Mouse (Mus musculus) cerebellum, postnatal 36 days (tissue): Measurements from ENCODE around the gene Dcaf17.

Experiments
- DNase-seq, 2 experiments: peaks; one replicate each; pipeline ENCODE4 v3.0.0; 2021 to 2022; ENCODE audit warnings: mixed read lengths in 2 of 2

The Dcaf17 gene

DNA sequence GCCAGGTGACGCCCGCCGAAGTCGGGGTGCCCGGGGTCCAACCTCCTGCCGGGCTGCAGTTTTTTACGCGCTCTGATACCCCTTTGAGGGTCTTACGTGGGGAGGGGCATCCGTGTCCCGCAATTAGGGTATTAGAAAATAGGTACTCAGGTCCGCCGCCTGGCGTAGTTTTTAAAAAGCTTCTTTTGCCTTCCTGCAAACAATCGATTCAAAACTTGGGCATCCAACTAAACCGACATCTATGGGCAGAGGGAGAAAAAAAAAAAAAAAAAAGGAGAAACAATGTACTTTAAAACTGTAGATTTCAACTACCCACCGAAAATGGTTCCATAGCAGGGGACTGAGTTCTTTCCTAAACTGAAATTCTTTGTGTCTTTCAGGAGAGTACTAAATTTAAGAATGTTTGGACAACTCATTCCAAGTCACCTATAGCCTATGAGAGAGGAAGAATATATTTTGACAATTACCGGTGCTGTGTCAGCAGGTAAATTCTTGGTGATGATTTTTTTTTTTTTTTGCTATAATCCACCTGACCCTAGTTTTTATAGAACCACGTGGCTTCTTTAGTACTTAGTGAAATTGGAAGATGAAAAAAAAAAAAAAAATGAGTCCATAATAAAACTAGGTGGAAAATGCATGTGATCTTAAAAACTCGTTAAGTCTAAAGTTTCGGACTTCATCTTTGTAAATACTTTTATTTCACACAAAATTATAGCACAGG, 1.1 kb downstream of the Dcaf17 start:
- no peak for DNase-seq

DNA sequence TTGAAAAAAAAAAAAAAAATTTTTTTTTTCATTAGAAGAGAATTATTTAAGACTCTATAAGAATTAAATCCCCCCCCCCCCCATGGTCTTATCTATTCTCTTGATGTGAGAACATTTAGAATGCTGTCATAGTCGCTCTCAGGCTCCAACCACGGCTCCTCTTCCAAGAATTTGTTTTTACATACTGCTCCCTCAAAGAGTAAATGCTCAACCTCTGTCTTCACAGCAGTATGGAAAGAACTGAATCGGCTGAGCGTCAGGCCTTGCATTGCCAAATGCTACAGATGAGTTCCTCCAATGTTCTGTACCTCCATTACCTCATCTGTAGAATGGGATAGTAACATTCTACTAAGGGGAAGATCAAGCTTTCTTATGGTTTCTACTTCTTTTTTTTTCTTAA, 16.5 kb downstream of the Dcaf17 start:
- no peak for DNase-seq

- no peak for DNase-seq
These were observed 18.2 kb downstream of the Dcaf17 start for GRCm38 (mm10) chr2:71073330-71073729.

DNA sequence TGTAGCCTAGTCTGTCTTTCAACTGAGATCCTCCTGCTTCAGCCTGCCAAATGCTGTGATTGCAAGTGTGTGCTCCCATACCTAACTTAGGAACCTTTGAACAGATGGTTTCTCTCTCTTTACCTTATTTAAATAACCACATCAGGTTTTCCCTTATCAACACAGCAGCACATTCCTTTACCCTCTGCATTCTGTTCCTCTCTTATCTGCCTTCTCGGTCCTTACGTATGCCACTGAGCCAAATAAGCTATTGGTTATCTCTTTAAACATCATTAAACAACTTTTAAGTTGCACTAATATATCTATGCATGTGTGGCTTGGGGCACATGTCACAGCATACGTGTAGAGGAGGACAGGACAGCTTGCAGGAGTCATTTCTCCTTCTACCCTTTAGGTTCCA, 18.7 kb downstream of the Dcaf17 start:
- no peak for DNase-seq

DNA sequence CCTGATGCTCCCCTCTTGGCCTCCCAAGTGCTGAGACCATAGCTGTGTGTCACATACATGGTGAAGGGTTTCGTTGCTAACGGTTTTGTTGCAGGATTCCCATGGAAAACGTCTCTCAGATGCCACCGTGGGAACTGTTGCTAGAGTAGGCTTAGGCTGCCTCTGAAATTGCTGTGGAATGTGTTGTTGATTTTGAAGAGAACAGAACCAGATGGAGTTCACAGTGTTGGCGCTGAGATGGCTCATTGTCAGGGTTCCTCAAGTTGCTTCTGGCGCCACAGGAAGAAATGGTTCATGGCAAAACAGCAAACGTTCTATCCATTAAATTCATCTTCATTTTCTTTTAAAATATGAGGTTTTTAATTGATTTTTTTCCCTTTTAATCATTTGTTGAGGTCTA, 27.3 kb downstream of the Dcaf17 start:
- DNase-seq = no peak

- no peak for DNase-seq
These were observed 28.5 kb downstream of the Dcaf17 start for GRCm38 (mm10) chr2:71083454-71084193.

DNA sequence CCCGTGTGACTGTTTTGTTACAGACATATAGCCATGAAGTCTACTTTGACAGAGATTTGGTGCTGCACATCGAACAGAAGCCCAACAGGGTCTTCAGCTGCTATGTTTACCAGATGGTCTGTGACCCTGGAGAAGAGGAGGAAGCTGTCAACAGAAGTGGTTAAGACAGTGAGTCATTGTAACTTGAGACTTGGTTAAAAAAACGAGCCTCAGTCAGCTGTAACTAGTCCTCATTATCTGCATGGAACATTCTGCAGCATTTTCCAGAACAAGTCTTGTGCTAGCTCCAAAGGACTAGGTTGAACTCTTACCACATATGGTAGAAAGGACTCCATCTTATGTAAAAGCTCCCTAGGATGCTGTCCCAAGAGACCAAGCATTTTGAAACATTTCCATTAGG, 34.6 kb downstream of the Dcaf17 start:
- DNase-seq = no peak

- no peak for DNase-seq
These were observed 35.7 kb downstream of the Dcaf17 start for GRCm38 (mm10) chr2:71090660-71091445.

GRCm38 (mm10) chr2:71096170-71096569, 41.0 kb downstream of the Dcaf17 start:
- no peak for DNase-seq

DNA sequence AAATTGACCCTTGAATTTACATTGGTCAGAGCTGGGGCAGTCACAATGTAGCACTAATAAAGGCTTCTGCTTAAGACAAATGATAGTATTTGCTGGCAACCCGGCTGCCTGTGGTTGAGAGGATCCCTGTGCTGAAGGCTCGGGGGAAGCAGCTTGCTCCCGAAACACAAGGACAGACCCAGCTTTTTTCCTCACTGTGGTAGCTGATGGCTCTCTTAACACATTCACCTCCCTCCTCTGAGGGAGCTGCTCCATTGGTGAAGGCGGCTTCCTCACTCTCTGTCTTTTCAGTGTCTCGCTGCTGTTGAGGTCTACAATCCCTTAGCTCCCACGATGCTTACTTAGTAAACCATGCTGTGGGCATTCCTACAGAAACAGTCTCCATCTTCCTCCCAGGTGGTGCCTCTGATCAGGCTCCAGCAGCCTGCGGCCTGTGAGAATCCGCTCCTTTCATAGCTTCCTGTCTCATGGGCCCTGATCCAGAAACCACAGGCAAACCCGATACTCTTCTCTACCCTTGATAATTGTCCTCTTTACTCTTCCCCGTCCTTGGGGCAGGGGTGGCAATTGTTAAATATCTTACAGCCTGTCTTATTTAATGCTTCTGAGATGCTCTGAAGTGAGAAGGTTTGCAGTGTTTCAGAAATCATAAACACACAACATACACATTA, 47.6 kb downstream of the Dcaf17 start:
- no peak for DNase-seq

DNA sequence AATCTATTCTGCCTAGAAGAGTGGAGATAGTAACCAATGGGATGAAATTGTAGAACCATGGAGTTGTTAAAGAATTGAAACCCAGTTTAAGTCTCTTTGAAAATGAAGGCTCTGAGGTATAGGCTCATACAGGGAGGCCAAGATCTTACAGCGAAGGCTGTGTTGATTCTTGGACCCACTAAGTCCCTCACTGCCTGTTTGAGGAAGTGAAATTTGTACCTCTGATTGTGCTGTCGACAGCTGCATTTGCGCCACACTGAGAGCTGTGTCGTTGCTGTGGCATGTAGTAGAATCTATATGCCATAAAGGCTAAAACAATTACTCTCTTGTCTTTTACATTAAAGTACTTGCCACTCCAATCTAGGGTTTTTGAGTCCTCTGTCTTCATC, 48.2 kb downstream of the Dcaf17 start:
- DNase-seq = no peak

- DNase-seq = no peak
These were observed 49.6 kb downstream of the Dcaf17 start for GRCm38 (mm10) chr2:71104696-71105095.

GRCm38 (mm10) chr2:71105469-71106215, 50.5 kb downstream of the Dcaf17 start:
- no peak for DNase-seq

- DNase-seq = no peak
These were observed 52.1 kb downstream of the Dcaf17 start for GRCm38 (mm10) chr2:71107225-71107624.

DNA sequence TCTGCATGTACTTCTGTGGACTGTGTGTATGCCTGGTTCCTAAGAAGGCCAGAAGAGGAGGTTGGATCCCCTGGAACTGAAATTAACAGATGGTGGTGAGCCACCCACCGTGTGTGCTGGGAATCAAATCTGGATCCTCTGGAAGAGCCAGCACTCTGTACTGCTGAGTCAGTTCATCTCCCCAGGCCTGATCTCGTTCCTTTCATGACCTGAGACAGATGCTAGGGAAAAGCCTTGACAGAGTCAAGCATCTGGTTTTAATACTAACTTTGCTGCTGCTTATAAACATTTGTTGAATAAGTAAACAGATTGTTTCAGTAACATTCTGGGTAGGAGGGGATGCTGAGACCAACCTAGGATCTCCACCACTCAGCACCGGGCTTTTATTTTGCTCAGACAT, 53.4 kb downstream of the Dcaf17 start:
- DNase-seq = no peak

- DNase-seq = no peak
These were observed 58.5 kb downstream of the Dcaf17 start for GRCm38 (mm10) chr2:71113489-71114171.

- no peak for DNase-seq
These were observed 61.0 kb downstream of the Dcaf17 start for GRCm38 (mm10) chr2:71116151-71116550.

- DNase-seq = no peak
These were observed 62.9 kb downstream of the Dcaf17 start, which contains the start of gene Cybrd1 for GRCm38 (mm10) chr2:71117797-71118708. Gene Cybrd1, plus strand, starts transcription at chr2:71117923.

- DNase-seq = no peak
These were observed 65.7 kb downstream of the Dcaf17 start for GRCm38 (mm10) chr2:71120844-71121243.

- DNase-seq = no peak
These were observed 66.3 kb downstream of the Dcaf17 start for GRCm38 (mm10) chr2:71121406-71121805.
